Mouse (Mus musculus) mesoderm, embryonic 11.5 days (tissue): ENCODE data around the gene Tssk2.

Experiments used
- DNase-seq: peaks from one replicate; pipeline ENCODE4 v3.0.0-alpha.2; 2012; ENCODE audit warnings: low read depth, low spot score

Gene Tssk2

DNA sequence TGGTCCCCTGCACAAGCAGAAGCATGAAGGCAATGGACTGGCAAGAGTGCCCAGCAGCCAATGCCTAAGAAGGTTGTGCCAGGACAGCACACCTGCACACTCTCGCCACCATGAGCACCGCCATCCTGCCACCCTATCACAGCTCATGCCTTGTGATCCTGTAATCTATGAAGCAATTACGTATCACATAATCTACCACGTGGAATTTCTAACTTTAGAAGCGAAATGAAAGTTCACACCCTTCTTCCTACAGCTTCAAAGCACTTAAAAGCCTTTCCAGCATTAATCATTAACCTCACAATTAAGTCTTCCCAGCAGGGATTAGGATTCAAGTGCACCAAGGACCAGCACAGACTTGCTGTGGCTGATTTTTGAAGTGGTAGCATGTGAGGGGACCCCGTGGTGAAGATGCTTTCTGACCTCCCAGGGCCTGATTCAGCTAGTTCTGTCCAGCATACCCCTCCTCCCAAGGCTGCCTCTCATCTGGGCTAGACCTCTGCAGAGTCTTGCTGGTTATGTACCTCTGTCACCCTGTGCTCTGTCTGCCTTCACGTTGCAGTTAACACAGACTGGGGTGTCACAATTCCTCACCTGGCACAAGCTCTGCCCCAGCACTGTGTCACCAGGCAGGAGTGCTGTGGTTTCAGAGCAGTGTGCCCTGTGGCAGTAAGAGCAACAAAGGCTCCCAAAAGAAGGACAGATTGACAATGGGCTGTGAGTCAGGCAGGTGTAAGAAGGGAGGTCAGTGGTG is 46.8 kb downstream of the Tssk2 start:
- DNase-seq: no peak

DNA sequence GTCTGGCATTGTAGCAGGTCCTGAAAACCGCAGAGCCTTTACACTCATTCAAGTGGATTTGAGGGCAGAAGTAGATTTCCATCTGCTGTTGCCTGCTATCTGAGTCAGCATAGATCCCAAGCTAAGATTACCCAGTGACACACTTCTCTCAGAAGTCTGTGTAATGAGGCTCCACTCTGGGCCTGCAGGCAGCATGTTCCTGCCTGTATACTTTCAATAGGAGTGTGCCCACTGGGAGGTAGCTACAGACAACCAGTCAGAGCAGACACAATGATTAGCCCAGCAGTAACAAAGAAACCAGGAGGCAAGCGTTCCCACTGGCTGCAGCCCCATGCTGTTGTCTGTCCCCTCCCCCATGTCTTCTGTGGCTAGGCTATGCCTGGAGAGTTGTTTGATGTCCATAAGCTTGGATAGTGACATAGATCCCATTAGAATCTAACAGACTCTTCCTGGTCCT is 51.0 kb downstream of the Tssk2 start:
- peak; percentile 36 for DNase-seq
